Mouse (Mus musculus): Measurements from ENCODE around the gene Styxl1.

GRCm38 (mm10) chr5:135721076-135721475, 57.1 kb downstream of the Styxl1 start:
- TF ChIP-seq POLR2A (IDR thresholded peaks at IDR 0.05; ENCODE audit: borderline replicate concordance, insufficient read depth, low read length) (no peak), CTCF (IDR thresholded peaks at IDR 0.05; ENCODE audit: borderline replicate concordance, insufficient read depth, low read depth, low read length) (no peak)
